22 mouse cellular contexts compared by ENCODE assay signal in the genomic region with DNA sequence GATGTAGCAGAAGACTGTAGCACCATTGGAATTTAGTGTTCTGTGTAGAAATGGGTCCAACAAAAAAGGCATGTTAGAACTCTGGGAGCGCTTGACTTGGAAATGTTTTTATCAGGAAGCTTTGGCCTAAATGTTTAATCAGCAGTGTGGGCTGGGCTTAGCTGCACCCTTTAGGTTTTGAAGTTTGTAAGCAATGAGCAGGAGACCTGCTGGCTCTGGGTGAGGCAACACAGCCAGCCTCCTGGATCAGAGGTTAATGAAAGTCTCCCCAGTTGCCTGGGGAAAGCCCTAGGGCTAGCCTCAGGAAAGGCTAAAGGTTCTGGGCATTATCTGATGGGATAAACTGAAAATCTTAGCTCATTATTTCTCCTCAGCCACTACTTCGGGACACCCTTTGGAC. TPM values are rescaled to one million over a fixed set of nuclear protein-coding genes. Genes with fewer than 3 reads are reported as not detected.
DNase-seq lines count a peak whose midpoint lies in the region; ATAC-seq lines count a peak whose summit lies in the region.
"Had no signal": no experiment of that assay in that cellular context is flagged by ENCODE, and none has a peak within 500 bp of the region (broad histone marks: within the 10 kb centered on the region; RNA-seq: fewer than 3 reads in every experiment).

No protein-coding gene starts in this region.

- no peak for DNase-seq in midbrain, embryonic 11.5 days (ENCODE audit: low spot score, missing footprints)
- no peak for DNase-seq in midbrain, embryonic 14.5 days
- peak; percentile 3 for DNase-seq in NIH3T3 (ENCODE audit: low read depth)
- peak; percentile 12 for DNase-seq in retina, embryonic 14.5 days (ENCODE audit: low spot score)
- no peak for DNase-seq in thymus, postnatal 36 days
- DNase-seq: adrenal gland, adult 8-10 months; adrenal gland, postnatal 36 days; cerebellum, adult 11 months; cerebellum, adult 9-10 months; cerebellum, postnatal 25 days; gastrocnemius, postnatal 10 days; heart, adult 2 months had no signal

- no peak overlapping the region for H3K4me3 ChIP-seq in midbrain, embryonic 11.5 days (ENCODE audit: low read depth, low read length)
- no peak overlapping the region for H3K4me3 ChIP-seq in midbrain, embryonic 14.5 days (replicated peaks; ENCODE audit: low read depth, low read length)
- no peak overlapping the region for H3K4me3 ChIP-seq in stomach, embryonic 16.5 days (replicated peaks; ENCODE audit: low read length)
- H3K4me3 ChIP-seq: embryonic facial prominence, embryonic 12.5 days; forebrain, embryonic 12.5 days; heart, adult 2 months; heart, embryonic 15.5 days; hindbrain, embryonic 15.5 days had no signal

- WGBS in midbrain, embryonic 11.5 days: 62% methylated on average over 2 of the region's 2 CpGs
- 53% methylated on average over 2 of the region's 2 CpGs for WGBS in midbrain, embryonic 14.5 days
- WGBS in stomach, embryonic 16.5 days: 49% methylated on average over 2 of the region's 2 CpGs

- H3K9me3 ChIP-seq in midbrain, embryonic 11.5 days (ENCODE audit: control insufficient read depth, low read length): no peaks in the 10 kb centered on the region
- no peaks in the 10 kb centered on the region for H3K9me3 ChIP-seq in midbrain, embryonic 14.5 days (ENCODE audit: control insufficient read depth, low read length)
- H3K9me3 ChIP-seq in stomach, embryonic 16.5 days (replicated peaks; ENCODE audit: control insufficient read depth, low read length): no peaks in the 10 kb centered on the region
- H3K9me3 ChIP-seq: embryonic facial prominence, embryonic 12.5 days; forebrain, embryonic 12.5 days; heart, embryonic 15.5 days; hindbrain, embryonic 15.5 days had no signal

- peak; percentile 43; the same call in 1 of the 2 replicates for ATAC-seq in midbrain, embryonic 11.5 days (ENCODE audit: low FRiP score)
- no peak for ATAC-seq in midbrain, embryonic 14.5 days (ENCODE audit: low FRiP score, low TSS enrichment)
- ATAC-seq in stomach, embryonic 16.5 days (ENCODE audit: insufficient read depth, low FRiP score): peak; percentile 87; the same call in 1 of the 2 replicates
- ATAC-seq in megakaryocyte-erythroid progenitor cell, adult 5-6 weeks (replicated peaks; ENCODE audit: low FRiP score, low TSS enrichment, poor library complexity, severe bottlenecking): no peak
- ATAC-seq: forebrain, embryonic 16.5 days had no signal

- H3K27me3 ChIP-seq in midbrain, embryonic 11.5 days (ENCODE audit: control insufficient read depth, insufficient read depth, low read length): no peaks in the 10 kb centered on the region
- H3K27me3 ChIP-seq in midbrain, embryonic 14.5 days (ENCODE audit: control insufficient read depth, insufficient read depth, low read length): no peaks in the 10 kb centered on the region
- no peaks in the 10 kb centered on the region for H3K27me3 ChIP-seq in stomach, embryonic 16.5 days (ENCODE audit: control insufficient read depth, insufficient read depth, low read length)
- H3K27me3 ChIP-seq: embryonic facial prominence, embryonic 12.5 days; heart, embryonic 15.5 days; hindbrain, embryonic 15.5 days had no signal

- H3K9ac ChIP-seq in midbrain, embryonic 11.5 days (ENCODE audit: low read length): no peak overlapping the region
- H3K9ac ChIP-seq in midbrain, embryonic 14.5 days (replicated peaks; ENCODE audit: low read length): no peak overlapping the region
- no peak overlapping the region for H3K9ac ChIP-seq in stomach, embryonic 16.5 days (ENCODE audit: low read length)
- H3K9ac ChIP-seq: embryonic facial prominence, embryonic 12.5 days; forebrain, embryonic 12.5 days; heart, embryonic 15.5 days; hindbrain, embryonic 15.5 days had no signal

- H3K4me2 ChIP-seq in midbrain, embryonic 11.5 days: no peak overlapping the region
- no peak overlapping the region for H3K4me2 ChIP-seq in midbrain, embryonic 14.5 days (ENCODE audit: low read length)
- no peak overlapping the region for H3K4me2 ChIP-seq in stomach, embryonic 16.5 days (ENCODE audit: low read depth, low read length)
- H3K4me2 ChIP-seq: embryonic facial prominence, embryonic 12.5 days; forebrain, embryonic 12.5 days; heart, embryonic 11.5 days; heart, embryonic 15.5 days; hindbrain, embryonic 15.5 days had no signal

- no peaks in the 10 kb centered on the region for H3K36me3 ChIP-seq in midbrain, embryonic 11.5 days (ENCODE audit: control insufficient read depth, insufficient read depth, low read length)
- no peaks in the 10 kb centered on the region for H3K36me3 ChIP-seq in midbrain, embryonic 14.5 days (ENCODE audit: control insufficient read depth, insufficient read depth, low read length)
- no peaks in the 10 kb centered on the region for H3K36me3 ChIP-seq in stomach, embryonic 16.5 days (ENCODE audit: control insufficient read depth, insufficient read depth, low read length)
- H3K36me3 ChIP-seq: embryonic facial prominence, embryonic 12.5 days; forebrain, embryonic 12.5 days; heart, embryonic 15.5 days; hindbrain, embryonic 15.5 days had no signal

- H3K4me1 ChIP-seq in midbrain, embryonic 11.5 days (ENCODE audit: control insufficient read depth, insufficient read depth, low read length): peaks cover 2% of the 10 kb centered on the region; the same call in 1 of the 2 replicates
- peaks cover 9% of the 10 kb centered on the region for H3K4me1 ChIP-seq in midbrain, embryonic 14.5 days (ENCODE audit: control insufficient read depth, insufficient read depth, low read length)
- peaks cover 8% of the 10 kb centered on the region for H3K4me1 ChIP-seq in stomach, embryonic 16.5 days (ENCODE audit: control insufficient read depth, insufficient read depth, low read length)
- H3K4me1 ChIP-seq: embryonic facial prominence, embryonic 12.5 days; heart, embryonic 15.5 days had no signal

- no peak overlapping the region for H3K27ac ChIP-seq in midbrain, embryonic 11.5 days (ENCODE audit: low read depth, low read length)
- no peak overlapping the region for H3K27ac ChIP-seq in midbrain, embryonic 14.5 days (replicated peaks; ENCODE audit: low read depth, low read length)
- peak overlapping the region; percentile 91 for H3K27ac ChIP-seq in stomach, embryonic 16.5 days (ENCODE audit: low read length)
- H3K27ac ChIP-seq: embryonic facial prominence, embryonic 12.5 days; forebrain, embryonic 12.5 days; heart, adult 2 months; heart, embryonic 15.5 days; hindbrain, embryonic 15.5 days had no signal

RNA-seq across cellular contexts. Expression of a gene that starts 58.2 kb away (rescaled TPM):
- 43.4 TPM in 2 replicates for polyA plus RNA-seq in midbrain, embryonic 11.5 days (2014; fragmentation: Nextera tagmentation; extraction: Ambion mirVana)
- 37.0 and 40.2 TPM in 2 replicates for polyA plus RNA-seq in midbrain, embryonic 14.5 days (2014; fragmentation: Nextera tagmentation; extraction: Ambion mirVana)
- polyA plus RNA-seq in stomach, embryonic 16.5 days (2015; fragmentation: Nextera tagmentation; extraction: Ambion mirVana): 1.1 and 1.8 TPM in 2 replicates
- not detected in 2 replicates for total RNA-seq in megakaryocyte-erythroid progenitor cell, adult 5-6 weeks (2014; fragmentation: Nextera tagmentation)
- not detected in 2 replicates for total RNA-seq in megakaryocyte-erythroid progenitor cell, adult 5-6 weeks (2017)
- total RNA-seq: adrenal gland, adult 8-10 months; adrenal gland, postnatal 36 days; gastrocnemius, postnatal 10 days; gastrocnemius, postnatal 4 days; heart, adult 2 months; heart, postnatal 25 days had no signal
- polyA plus RNA-seq: heart, adult 2 months; heart, embryonic 11.5 days; heart, embryonic 15.5 days had no signal

RNA-seq across cellular contexts. Expression of a gene that starts 58.2 kb away (rescaled TPM):
- 2.4 and 2.5 TPM in 2 replicates for polyA plus RNA-seq in midbrain, embryonic 11.5 days (2014; fragmentation: Nextera tagmentation; extraction: Ambion mirVana)
- 1.1 and 3.3 TPM in 2 replicates for polyA plus RNA-seq in midbrain, embryonic 14.5 days (2014; fragmentation: Nextera tagmentation; extraction: Ambion mirVana)
- 1.5 and 1.7 TPM in 2 replicates for polyA plus RNA-seq in stomach, embryonic 16.5 days (2015; fragmentation: Nextera tagmentation; extraction: Ambion mirVana)
- total RNA-seq in megakaryocyte-erythroid progenitor cell, adult 5-6 weeks (2014; fragmentation: Nextera tagmentation): 4.6 and 7.0 TPM in 2 replicates
- total RNA-seq in megakaryocyte-erythroid progenitor cell, adult 5-6 weeks (2017): 5.0 and 9.1 TPM in 2 replicates

Comparison
In these comparisons a context has a peak if more than half of its experiments do, and no peak if none do; other contexts are left out.
1. ATAC-seq: peak in midbrain, embryonic 11.5 days (single experiment) and stomach, embryonic 16.5 days (single experiment); none in midbrain, embryonic 14.5 days (single experiment) and megakaryocyte-erythroid progenitor cell, adult 5-6 weeks (single experiment).
2. DNase-seq: peak in NIH3T3 (single experiment) and retina, embryonic 14.5 days (single experiment); none in midbrain, embryonic 11.5 days (single experiment), midbrain, embryonic 14.5 days (single experiment) and thymus, postnatal 36 days (0 of 2).
3. RNA of a gene that starts 58.2 kb away (polyA plus RNA-seq): 43.4 TPM in midbrain, embryonic 11.5 days and 37.0 to 40.2 TPM in midbrain, embryonic 14.5 days; 1.1 to 1.8 TPM in stomach, embryonic 16.5 days; every median in the first group is over 10 times any median in the second.